Mouse (Mus musculus) thymus, adult 2 months (tissue): ENCODE results near the gene Ptcd2. TPM values are rescaled to one million over a fixed set of nuclear protein-coding genes. Genes with fewer than 3 reads are reported as not detected.
A peak's percentile ranks its signal among the peaks of the same experiment; 100 is the strongest.
"Not testable (repeated sequence)": the region's sequence is repeated elsewhere in the genome, so short reads cannot be mapped to it uniquely, and the experiment has no call there.

Experiments used
- DNase-seq: peaks from one replicate; pipeline ENCODE4 v3.0.0; 2021
- H3K27ac ChIP-seq: fragments of 200-500 bp; 2 replicates; pipeline ENCODE4 v1.5.1; 2012; ENCODE audit warnings: low read length, control low read depth; ENCODE audit not compliant: control insufficient read depth, insufficient read depth
- H3K27me3 ChIP-seq: fragments of 200-500 bp; 2 replicates; pipeline ENCODE4 v1.6.1; 2012; ENCODE audit warnings: mild to moderate bottlenecking, low read length, moderate library complexity, mixed read lengths; ENCODE audit not compliant: control insufficient read depth, insufficient read depth
- H3K36me3 ChIP-seq: fragments of 200-500 bp; 2 replicates; pipeline ENCODE4 v1.6.1; 2012; ENCODE audit warnings: mild to moderate bottlenecking, low read length, moderate library complexity; ENCODE audit not compliant: control insufficient read depth, insufficient read depth
- H3K4me1 ChIP-seq: fragments of 200-500 bp; replicated peaks from 2 replicates; pipeline ENCODE4 v1.6.1; 2012; ENCODE audit warnings: low read length; ENCODE audit not compliant: control insufficient read depth, insufficient read depth
- H3K4me3 ChIP-seq: fragments of 200-500 bp; 2 replicates; pipeline ENCODE4 v1.5.1; 2012; ENCODE audit warnings: mild to moderate bottlenecking, low read length, control low read depth, moderate library complexity; ENCODE audit not compliant: control insufficient read depth, insufficient read depth
- CTCF ChIP-seq: fragments of 200-500 bp; IDR thresholded peaks from 2 replicates; pipeline ENCODE4 v1.5.1; 2012; ENCODE audit warnings: mild to moderate bottlenecking, control low read depth, low read length, moderate library complexity, borderline replicate concordance; ENCODE audit not compliant: control insufficient read depth, poor library complexity, insufficient read depth; ENCODE audit errors: extremely low read depth
- POLR2A ChIP-seq: fragments of 200-500 bp; IDR thresholded peaks from 2 replicates; pipeline ENCODE4 v1.6.1; 2012; ENCODE audit warnings: mild to moderate bottlenecking, low read length, control low read depth, moderate library complexity; ENCODE audit not compliant: control insufficient read depth, poor library complexity, insufficient read depth; ENCODE audit errors: extremely low read depth
- WGBS: fragments of 180-500 bp; shearing (Covaris S2); methylation state at CpG from one replicate; pipeline ENCODE4 v1.1.7; 2018; 5-methylcytosine and 5-hydroxymethylcytosine counted together
- polyA plus RNA-seq: library from polyadenylated mRNA; depleted of rRNA; stranded (reverse); fragments of >200 nt; gene quantifications from 2 replicates; pipeline ENCODE4 v1.2.3, GENCODE M21; 2012

Gene Ptcd2
- polyA plus RNA-seq, 1 experiment = 20.6 TPM

DNA sequence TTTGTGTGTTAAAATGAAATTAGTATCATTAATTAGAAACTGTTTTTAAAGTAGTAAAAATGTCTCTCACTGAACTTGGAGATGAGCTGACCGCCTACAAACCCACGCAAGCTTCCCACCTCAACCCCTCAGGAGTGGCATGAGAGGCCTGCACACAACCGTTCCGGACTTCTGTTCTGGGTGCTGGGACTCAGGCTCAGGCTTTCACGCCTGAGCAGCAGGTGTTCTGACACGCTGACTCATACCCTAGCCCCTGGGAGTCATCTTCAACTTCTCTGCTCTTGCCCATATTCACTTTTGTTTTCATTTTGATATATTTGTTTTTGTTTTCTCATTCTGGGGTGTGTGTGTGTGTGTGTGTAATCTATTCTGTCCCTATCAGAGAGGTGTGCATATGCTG lies 5.5 kb upstream of the Ptcd2 start:
- TF ChIP-seq POLR2A = no peak
- no peak for TF ChIP-seq CTCF
- Histone ChIP-seq H3K27ac (no peak overlapping the region), H3K36me3 (no peaks in the 10 kb centered on the region), H3K27me3 (no peaks in the 10 kb centered on the region), H3K4me3 (no peak overlapping the region), H3K4me1 (no peaks in the 10 kb centered on the region)
- 91% methylated on average over 6 of the region's 6 CpGs for WGBS
- DNase-seq = no peak

- no peak for DNase-seq
- H3K27ac ChIP-seq = peak overlapping the region; percentile 22
- H3K36me3 ChIP-seq = peaks cover 21% of the 10 kb centered on the region
- no peak for TF ChIP-seq POLR2A
- 0 out of 2 replicates have a peak, but pooled peaks have one; percentile 40 for TF ChIP-seq CTCF
- H3K27me3 ChIP-seq = no peaks in the 10 kb centered on the region
- H3K4me1 ChIP-seq = no peaks in the 10 kb centered on the region
- WGBS = 2% methylated on average over 30 of the region's 30 CpGs
- H3K4me3 ChIP-seq = peak overlapping the region; percentile 85
These were observed 468 bp downstream of the Ptcd2 start for GRCm38 (mm10) chr13:99343876-99344598.

GRCm38 (mm10) chr13:99341504-99341903 lies 3.0 kb downstream of the Ptcd2 start:
- 95% methylated on average over 6 of the region's 6 CpGs for WGBS
- Histone ChIP-seq H3K36me3 (peaks cover 28% of the 10 kb centered on the region), H3K27me3 (no peaks in the 10 kb centered on the region), H3K4me3 (no peak overlapping the region), H3K27ac (no peak overlapping the region), H3K4me1 (no peaks in the 10 kb centered on the region)
- no peak for DNase-seq
- TF ChIP-seq CTCF = no peak
- TF ChIP-seq POLR2A = no peak

- Histone ChIP-seq H3K27me3 (no peaks in the 10 kb centered on the region), H3K4me1 (no peaks in the 10 kb centered on the region), H3K27ac (no peak overlapping the region), H3K4me3 (no peak overlapping the region), H3K36me3 (peaks cover 59% of the 10 kb centered on the region)
- no peak for TF ChIP-seq POLR2A
- no peak for DNase-seq
- 35% methylated on average over 6 of the region's 6 CpGs for WGBS
These were observed 7.0 kb downstream of the Ptcd2 start for GRCm38 (mm10) chr13:99337510-99337909.

- no peak for DNase-seq
- H3K27ac ChIP-seq = no peak overlapping the region
- peaks cover 73% of the 10 kb centered on the region for H3K36me3 ChIP-seq
- WGBS = 96% methylated on average over 4 of the region's 4 CpGs
- H3K4me3 ChIP-seq = no peak overlapping the region
- no peak for TF ChIP-seq POLR2A
- TF ChIP-seq CTCF = no peak
- no peaks in the 10 kb centered on the region for H3K4me1 ChIP-seq
- H3K27me3 ChIP-seq = no peaks in the 10 kb centered on the region
These were observed 13.2 kb downstream of the Ptcd2 start for GRCm38 (mm10) chr13:99331255-99331654.

DNA sequence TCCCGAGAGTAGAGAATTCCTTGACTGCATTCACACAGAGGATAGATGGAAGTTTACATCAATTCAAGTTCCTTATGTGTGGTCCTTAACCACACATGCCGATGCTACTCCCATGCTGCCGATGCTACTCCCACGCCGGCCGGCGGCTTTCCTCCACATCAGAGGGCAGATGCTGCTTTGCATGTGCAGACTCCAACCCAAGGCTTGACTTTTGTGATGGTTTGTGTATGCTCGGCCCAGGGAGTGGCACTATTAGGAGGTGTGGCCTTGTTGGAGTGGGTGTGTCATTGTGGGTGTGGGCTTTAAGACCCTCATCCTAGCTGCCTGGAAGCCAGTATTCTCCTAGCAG lies 20.2 kb downstream of the Ptcd2 start:
- DNase-seq, H3K27me3 ChIP-seq, H3K27ac ChIP-seq, H3K4me1 ChIP-seq, H3K4me3 ChIP-seq: not testable (repeated sequence)
- WGBS = 97% methylated on average over 8 of the region's 8 CpGs
- peaks cover 48% of the 10 kb centered on the region for H3K36me3 ChIP-seq

DNA sequence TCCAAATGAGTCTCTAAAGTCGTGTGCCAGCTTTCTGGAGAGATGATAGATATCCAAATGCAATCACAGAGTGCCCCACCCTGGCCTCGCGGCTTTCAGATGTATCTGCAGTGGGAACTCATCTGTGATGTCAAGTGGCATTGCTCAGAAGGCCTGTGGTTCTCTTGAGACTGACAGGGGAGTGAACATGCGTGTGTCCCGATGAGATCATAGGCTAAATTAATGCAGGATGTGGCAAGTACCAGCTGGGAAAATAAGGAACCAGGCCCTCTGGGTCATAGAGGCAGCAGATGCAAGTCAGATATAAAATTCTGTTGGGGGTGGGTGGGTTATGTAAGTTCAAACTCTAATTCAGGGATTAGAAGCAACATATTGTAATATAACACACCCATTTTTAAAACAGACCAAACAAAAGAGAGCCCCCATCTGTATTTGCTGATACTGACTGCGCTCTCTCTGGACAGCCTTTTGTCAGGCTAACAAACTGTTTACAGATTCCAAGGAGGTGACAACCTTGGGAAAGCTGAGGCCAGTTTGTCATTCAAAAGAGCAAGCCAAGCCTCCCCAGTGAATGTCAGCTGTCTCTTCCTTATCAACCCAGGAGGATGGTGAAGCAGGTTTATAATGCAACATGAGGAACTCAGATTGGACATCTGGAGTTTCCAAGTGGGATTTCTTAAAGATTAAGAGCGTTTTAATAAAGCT lies 20.7 kb downstream of the Ptcd2 start:
- Histone ChIP-seq H3K4me3 (no peak overlapping the region), H3K4me1 (no peaks in the 10 kb centered on the region), H3K36me3 (peaks cover 51% of the 10 kb centered on the region), H3K27me3 (no peaks in the 10 kb centered on the region), H3K27ac (no peak overlapping the region)
- WGBS = 81% methylated on average over 7 of the region's 7 CpGs
- no peak for DNase-seq
- no peak for TF ChIP-seq POLR2A
- TF ChIP-seq CTCF = no peak

- H3K27ac ChIP-seq, H3K4me3 ChIP-seq, H3K27me3 ChIP-seq, H3K4me1 ChIP-seq, DNase-seq: not testable (repeated sequence)
- 97% methylated on average over 13 of the region's 13 CpGs for WGBS
- H3K36me3 ChIP-seq = peaks cover 51% of the 10 kb centered on the region
These were observed 21.6 kb downstream of the Ptcd2 start for GRCm38 (mm10) chr13:99322915-99323314.
